Mouse (Mus musculus) limb, embryonic 10.5 days (tissue): ENCODE results near the gene Gm21915. TPM values are rescaled to one million over a fixed set of nuclear protein-coding genes. Genes with fewer than 3 reads are reported as not detected.

Experiments used
- DNase-seq: peaks from one replicate; pipeline ENCODE4 v3.0.0-alpha.2; 2017; ENCODE audit warnings: low spot score
- H3K27ac ChIP-seq: fragments of 300-500 bp; sonication (generic); 2 replicates; pipeline ENCODE4 v1.5.1; 2016; ENCODE audit warnings: mild to moderate bottlenecking
- H3K27me3 ChIP-seq: fragments of 300-500 bp; sonication (generic); 2 replicates; pipeline ENCODE4 v1.6.1; 2016; ENCODE audit warnings: low read depth, mild to moderate bottlenecking; ENCODE audit not compliant: poor library complexity, severe bottlenecking
- H3K36me3 ChIP-seq: fragments of 300-500 bp; sonication (generic); 2 replicates; pipeline ENCODE4 v1.6.1; 2016; ENCODE audit warnings: mild to moderate bottlenecking, moderate library complexity
- H3K4me1 ChIP-seq: fragments of 300-500 bp; sonication (generic); 2 replicates; pipeline ENCODE4 v1.6.1; 2016
- H3K4me3 ChIP-seq: fragments of 300-500 bp; sonication (generic); 2 replicates; pipeline ENCODE4 v1.5.1; 2016; ENCODE audit warnings: mild to moderate bottlenecking, moderate library complexity
- H3K9me3 ChIP-seq: fragments of 300-500 bp; sonication (generic); replicated peaks from 2 replicates; pipeline ENCODE4 v1.6.1; 2016; ENCODE audit warnings: mild to moderate bottlenecking
- WGBS: fragments of 180-500 bp; shearing (Covaris S2); methylation state at CpG from one replicate; pipeline ENCODE4 v1.1.7; 2016; 5-methylcytosine and 5-hydroxymethylcytosine counted together
- polyA plus RNA-seq: library from polyadenylated mRNA; unstranded; fragments of >200 nt; fragmentation: Nextera tagmentation; extraction: Ambion mirVana; gene quantifications from 2 replicates; pipeline ENCODE4 v1.2.1, GENCODE M21; 2016

Gm21915 gene
- polyA plus RNA-seq, 1 experiment from 2014 or later: not detected

GRCm38 (mm10) chr9:40685801-40686420 is 15.5 kb downstream of the Gm21915 start, which contains the start of gene Clmp:
TSS of gene Clmp (plus strand) at chr9:40685962.
- Histone ChIP-seq H3K27ac (peak within 1 kb of the TSS; percentile 100), H3K36me3 (peaks cover 13% of the 10 kb centered on the region; the same call in 1 of the 2 replicates), H3K4me1 (peaks cover 36% of the 10 kb centered on the region), H3K4me3 (peak within 1 kb of the TSS; percentile 98), H3K27me3 (0 out of 2 replicates have a peak, but pooled peaks cover 4% of the 10 kb centered on the region), H3K9me3 (no peaks in the 10 kb centered on the region)
- WGBS: under 1% methylated on average over 50 of the region's 53 CpGs
- DNase-seq: peak; percentile 78

- peak overlapping the region; percentile 98 for H3K4me3 ChIP-seq
- 0 out of 2 replicates have a peak, but pooled peaks cover 4% of the 10 kb centered on the region for H3K27me3 ChIP-seq
- DNase-seq: peak; percentile 87
- peak overlapping the region; percentile 100 for H3K27ac ChIP-seq
- peaks cover 13% of the 10 kb centered on the region; the same call in 1 of the 2 replicates for H3K36me3 ChIP-seq
- no peaks in the 10 kb centered on the region for H3K9me3 ChIP-seq
- H3K4me1 ChIP-seq: peaks cover 36% of the 10 kb centered on the region
- WGBS: under 1% methylated on average over 23 of the region's 23 CpGs
Observed at GRCm38 (mm10) chr9:40686421-40686899, 16.0 kb downstream of the Gm21915 start.

GRCm38 (mm10) chr9:40687053-40687452 is 16.6 kb downstream of the Gm21915 start:
- Histone ChIP-seq H3K27ac (peak overlapping the region; percentile 100), H3K4me1 (peaks cover 41% of the 10 kb centered on the region), H3K9me3 (no peaks in the 10 kb centered on the region), H3K27me3 (0 out of 2 replicates have a peak, but pooled peaks cover 4% of the 10 kb centered on the region), H3K36me3 (peaks cover 14% of the 10 kb centered on the region; the same call in 1 of the 2 replicates), H3K4me3 (peak overlapping the region; percentile 98)
- WGBS: 30% methylated on average over 5 of the region's 5 CpGs
- no peak for DNase-seq

GRCm38 (mm10) chr9:40687553-40687952 is 17.1 kb downstream of the Gm21915 start:
- no peaks in the 10 kb centered on the region for H3K9me3 ChIP-seq
- H3K36me3 ChIP-seq: peaks cover 15% of the 10 kb centered on the region; the same call in 1 of the 2 replicates
- peak overlapping the region; percentile 98 for H3K4me3 ChIP-seq
- 51% methylated on average over 3 of the region's 3 CpGs for WGBS
- 0 out of 2 replicates have a peak, but pooled peaks cover 4% of the 10 kb centered on the region for H3K27me3 ChIP-seq
- H3K4me1 ChIP-seq: peaks cover 46% of the 10 kb centered on the region
- H3K27ac ChIP-seq: peak overlapping the region; percentile 100
- no peak for DNase-seq

GRCm38 (mm10) chr9:40690511-40690910 is 20.1 kb downstream of the Gm21915 start:
- 93% methylated on average over 7 of the region's 7 CpGs for WGBS
- Histone ChIP-seq H3K9me3 (no peaks in the 10 kb centered on the region), H3K27me3 (0 out of 2 replicates have a peak, but pooled peaks cover 4% of the 10 kb centered on the region), H3K4me1 (peaks cover 64% of the 10 kb centered on the region), H3K36me3 (peaks cover 35% of the 10 kb centered on the region), H3K4me3 (no peak overlapping the region), H3K27ac (no peak overlapping the region)
- no peak for DNase-seq

- no peak for DNase-seq
- no peaks in the 10 kb centered on the region for H3K27me3 ChIP-seq
- H3K4me1 ChIP-seq: peaks cover 55% of the 10 kb centered on the region
- 62% methylated on average over 3 of the region's 3 CpGs for WGBS
- peaks cover 60% of the 10 kb centered on the region for H3K36me3 ChIP-seq
- no peaks in the 10 kb centered on the region for H3K9me3 ChIP-seq
- no peak overlapping the region for H3K4me3 ChIP-seq
- 0 out of 2 replicates have a peak overlapping the region, but pooled peaks have one; percentile 7 for H3K27ac ChIP-seq
Observed at GRCm38 (mm10) chr9:40693026-40693425, 22.6 kb downstream of the Gm21915 start.

- H3K27ac ChIP-seq: 0 out of 2 replicates have a peak overlapping the region, but pooled peaks have one; percentile 7
- no peaks in the 10 kb centered on the region for H3K27me3 ChIP-seq
- H3K4me3 ChIP-seq: no peak overlapping the region
- DNase-seq: no peak
- WGBS: 83% methylated on average over 5 of the region's 5 CpGs
- H3K9me3 ChIP-seq: no peaks in the 10 kb centered on the region
- H3K36me3 ChIP-seq: peaks cover 62% of the 10 kb centered on the region
- peaks cover 50% of the 10 kb centered on the region for H3K4me1 ChIP-seq
Observed at GRCm38 (mm10) chr9:40693768-40694167, 23.4 kb downstream of the Gm21915 start.

GRCm38 (mm10) chr9:40694284-40694683 is 23.9 kb downstream of the Gm21915 start:
- no peaks in the 10 kb centered on the region for H3K27me3 ChIP-seq
- H3K9me3 ChIP-seq: no peaks in the 10 kb centered on the region
- peaks cover 50% of the 10 kb centered on the region for H3K4me1 ChIP-seq
- DNase-seq: no peak
- peaks cover 67% of the 10 kb centered on the region for H3K36me3 ChIP-seq
- no peak overlapping the region for H3K4me3 ChIP-seq
- WGBS: 78% methylated on average over 12 of the region's 12 CpGs
- no peak overlapping the region for H3K27ac ChIP-seq

- Histone ChIP-seq H3K4me1 (peaks cover 50% of the 10 kb centered on the region), H3K4me3 (no peak overlapping the region), H3K27me3 (no peaks in the 10 kb centered on the region), H3K36me3 (peaks cover 73% of the 10 kb centered on the region), H3K9me3 (no peaks in the 10 kb centered on the region), H3K27ac (no peak overlapping the region)
- DNase-seq: no peak
- 88% methylated on average over 4 of the region's 4 CpGs for WGBS
Observed at GRCm38 (mm10) chr9:40696086-40696485, 25.7 kb downstream of the Gm21915 start.

GRCm38 (mm10) chr9:40699194-40699593 is 28.8 kb downstream of the Gm21915 start:
- Histone ChIP-seq H3K9me3 (no peaks in the 10 kb centered on the region), H3K36me3 (peaks cover 77% of the 10 kb centered on the region), H3K27me3 (no peaks in the 10 kb centered on the region), H3K4me1 (peaks cover 29% of the 10 kb centered on the region), H3K27ac (no peak overlapping the region), H3K4me3 (no peak overlapping the region)
- 86% methylated on average over 3 of the region's 3 CpGs for WGBS
- no peak for DNase-seq

- no peak overlapping the region for H3K4me3 ChIP-seq
- no peak overlapping the region for H3K27ac ChIP-seq
- no peak for DNase-seq
- peaks cover 68% of the 10 kb centered on the region for H3K36me3 ChIP-seq
- peaks cover 26% of the 10 kb centered on the region for H3K4me1 ChIP-seq
- WGBS: 93% methylated on average over 5 of the region's 5 CpGs
- no peaks in the 10 kb centered on the region for H3K27me3 ChIP-seq
- H3K9me3 ChIP-seq: no peaks in the 10 kb centered on the region
Observed at GRCm38 (mm10) chr9:40700253-40700652, 29.8 kb downstream of the Gm21915 start.

GRCm38 (mm10) chr9:40704364-40705276 is 34.2 kb downstream of the Gm21915 start:
- peaks cover 18% of the 10 kb centered on the region for H3K4me1 ChIP-seq

More at GRCm38 (mm10) chr9:40704364-40705276, 34.2 kb downstream of the Gm21915 start:
- Histone ChIP-seq H3K9me3 (no peaks in the 10 kb centered on the region), H3K27ac (peak overlapping the region; percentile 44; the same call in 1 of the 2 replicates), H3K36me3 (peaks cover 47% of the 10 kb centered on the region), H3K27me3 (no peaks in the 10 kb centered on the region), H3K4me3 (no peak overlapping the region)
- 27% methylated on average over 10 of the region's 10 CpGs for WGBS
- no peak for DNase-seq
